Mouse (Mus musculus) mouse trophoblast stem cell (cell line): Measurements from ENCODE around the gene Gm45140.

Experiments
- in situ Hi-C, 2 experiments: fragments of 300-500 bp; cut with MseI, MboI; formaldehyde crosslinking; loops; 2 replicates in 1 of 2; 3 replicates in 1 of 2; pipeline ENCODE4 v1.15.1; 2025

Gene Gm45140

DNA sequence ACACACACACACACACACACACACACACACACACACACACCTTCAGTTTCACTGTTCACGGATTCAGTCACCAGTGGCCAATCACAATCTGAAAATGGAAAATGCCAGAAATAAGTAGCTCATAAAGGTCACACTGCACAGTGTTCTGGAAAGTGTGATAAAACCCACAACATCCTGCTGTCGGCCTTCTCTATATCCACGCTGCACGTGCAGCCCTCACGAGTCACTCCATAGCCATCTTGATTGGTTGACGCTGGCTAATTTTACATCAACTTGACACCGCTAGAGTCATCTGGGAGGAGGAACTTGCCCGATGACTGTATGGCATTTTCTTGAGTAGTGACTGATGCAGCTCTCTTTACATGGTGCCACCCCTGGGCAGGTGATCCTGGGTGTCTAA is 93.6 kb downstream of the Gm45140 start:
- in situ Hi-C loops: no loop called here

GRCm38 (mm10) chr6:87740496-87740895 is 95.1 kb downstream of the Gm45140 start:
- in situ Hi-C loops: no loop called here

DNA sequence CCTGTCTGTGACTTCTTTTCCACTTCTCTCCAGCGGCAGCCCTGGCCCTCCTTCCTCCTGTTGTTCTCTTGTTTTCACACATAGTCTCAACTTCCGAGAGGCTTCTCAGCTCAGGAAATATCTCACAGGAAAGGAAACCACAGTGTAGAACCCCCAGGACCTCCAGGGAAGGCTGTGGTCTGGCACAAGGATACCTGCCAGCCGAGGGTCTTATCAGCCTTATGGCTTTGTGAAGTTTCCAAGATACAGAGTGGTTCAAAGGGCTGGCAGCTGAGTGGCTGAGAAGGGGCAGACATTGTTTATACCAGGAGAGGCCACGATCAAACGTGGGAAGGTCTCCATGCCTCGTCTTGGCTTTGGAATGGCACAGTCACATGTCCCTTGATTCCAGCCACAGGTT is 95.7 kb downstream of the Gm45140 start:
- in situ Hi-C loops: no loop called here
